Mouse (Mus musculus) T-cell, adult 2 months (primary cell): Measurements from ENCODE around the gene Card19.

Source experiments
- DNase-seq: peaks from one replicate; pipeline ENCODE4 v3.0.0; 2022; ENCODE audit warnings: low spot score

The Card19 gene

GRCm38 (mm10) chr13:49215504-49216219 lies at the start of gene Card19:
TSS of gene Card19 (minus strand) at chr13:49216037.
- peak; percentile 95 for DNase-seq

GRCm38 (mm10) chr13:49260036-49260722 lies 44.3 kb upstream of the Card19 start:
- DNase-seq: peak; percentile 22

- no peak for DNase-seq
Measured at GRCm38 (mm10) chr13:49257819-49258313, 42.0 kb upstream of the Card19 start.

- DNase-seq: no peak
Measured at GRCm38 (mm10) chr13:49252746-49253145, 36.9 kb upstream of the Card19 start.

- no peak for DNase-seq
Measured at GRCm38 (mm10) chr13:49252113-49252512, 36.3 kb upstream of the Card19 start.

GRCm38 (mm10) chr13:49250716-49251517 lies 35.1 kb upstream of the Card19 start:
- DNase-seq: no peak

GRCm38 (mm10) chr13:49249634-49250033 lies 33.8 kb upstream of the Card19 start:
- no peak for DNase-seq

- DNase-seq: no peak
Measured at GRCm38 (mm10) chr13:49248923-49249322, 33.1 kb upstream of the Card19 start.

- no peak for DNase-seq
Measured at GRCm38 (mm10) chr13:49248467-49248862, 32.6 kb upstream of the Card19 start, which contains the start of gene Susd3. TSS of gene Susd3 (minus strand) at chr13:49248706.

- DNase-seq: peak; percentile 52
Measured at GRCm38 (mm10) chr13:49247740-49248466, 32.1 kb upstream of the Card19 start.

GRCm38 (mm10) chr13:49247232-49247739 lies 31.4 kb upstream of the Card19 start:
- DNase-seq: peak; percentile 52

GRCm38 (mm10) chr13:49246626-49247025 lies 30.8 kb upstream of the Card19 start:
- no peak for DNase-seq

- DNase-seq: no peak
Measured at GRCm38 (mm10) chr13:49246011-49246410, 30.2 kb upstream of the Card19 start.

- no peak for DNase-seq
Measured at GRCm38 (mm10) chr13:49245251-49245650, 29.4 kb upstream of the Card19 start.

GRCm38 (mm10) chr13:49243492-49243891 lies 27.7 kb upstream of the Card19 start:
- no peak for DNase-seq

- peak; percentile 95 for DNase-seq
Measured at GRCm38 (mm10) chr13:49242321-49243065, 26.7 kb upstream of the Card19 start.

- no peak for DNase-seq
Measured at GRCm38 (mm10) chr13:49238737-49239136, 22.9 kb upstream of the Card19 start.

- DNase-seq: no peak
Measured at GRCm38 (mm10) chr13:49237617-49238016, 21.8 kb upstream of the Card19 start.

GRCm38 (mm10) chr13:49234711-49235110 lies 18.9 kb upstream of the Card19 start:
- peak; percentile 13 for DNase-seq

- no peak for DNase-seq
Measured at GRCm38 (mm10) chr13:49233792-49234572, 18.1 kb upstream of the Card19 start.
